Mouse (Mus musculus) cerebellum, adult 2 months (tissue): ENCODE results near the gene Csrnp1. TPM values are rescaled to one million over a fixed set of nuclear protein-coding genes. Genes with fewer than 3 reads are reported as not detected.
A peak's percentile ranks its signal among the peaks of the same experiment; 100 is the strongest.

Experiments
- DNase-seq, 2 experiments: peaks; one replicate each; pipeline ENCODE4 v3.0.0; 2021
- H3K27ac ChIP-seq: fragments of 200-500 bp; 2 replicates; pipeline ENCODE4 v1.5.1; 2012; ENCODE audit warnings: low read length, control low read depth, inconsistent platforms; ENCODE audit not compliant: insufficient read depth
- H3K27me3 ChIP-seq: fragments of 200-500 bp; 2 replicates; pipeline ENCODE4 v1.6.1; 2012; ENCODE audit warnings: inconsistent platforms, mild to moderate bottlenecking, low read length, moderate library complexity; ENCODE audit not compliant: control insufficient read depth, insufficient read depth
- H3K4me1 ChIP-seq: fragments of 200-500 bp; 2 replicates; pipeline ENCODE4 v1.6.1; 2011; ENCODE audit warnings: low read length; ENCODE audit not compliant: control insufficient read depth, insufficient read depth
- H3K4me3 ChIP-seq: fragments of 200-500 bp; replicated peaks from 2 replicates; pipeline ENCODE3; 2011; ENCODE audit warnings: mild to moderate bottlenecking, low read depth, low read length, control low read depth; ENCODE audit not compliant: insufficient read depth
- CTCF ChIP-seq: fragments of 200-500 bp; IDR thresholded peaks from 2 replicates; pipeline ENCODE4 v1.5.1; 2011; ENCODE audit warnings: low read depth, mild to moderate bottlenecking, control low read depth, low read length, moderate library complexity, borderline replicate concordance; ENCODE audit not compliant: insufficient read depth
- POLR2A ChIP-seq: fragments of 200-500 bp; IDR thresholded peaks from 2 replicates; pipeline ENCODE4 v1.6.1; 2011; ENCODE audit warnings: low read length, control low read depth, borderline replicate concordance; ENCODE audit not compliant: insufficient read depth
- WGBS: fragments of 180-500 bp; shearing (Covaris S2); methylation state at CpG from one replicate; pipeline ENCODE4 v1.1.7; 2018; 5-methylcytosine and 5-hydroxymethylcytosine counted together
- polyA plus RNA-seq: library from polyadenylated mRNA; depleted of rRNA; stranded (reverse); fragments of >200 nt; gene quantifications from 2 replicates; pipeline ENCODE4 v1.2.3, GENCODE M21; 2012

The Csrnp1 gene
- polyA plus RNA-seq, 1 experiment = 11.1 TPM

GRCm38 (mm10) chr9:119965186-119965585 is 19.3 kb downstream of the Csrnp1 start:
- no peak for DNase-seq
- Histone ChIP-seq H3K27ac (no peak overlapping the region), H3K4me1 (peaks cover 12% of the 10 kb centered on the region), H3K27me3 (no peaks in the 10 kb centered on the region), H3K4me3 (no peak overlapping the region)
- 70% methylated on average over 3 of the region's 3 CpGs for WGBS
- TF ChIP-seq POLR2A (no peak), CTCF (no peak)

- DNase-seq = no peak
- TF ChIP-seq POLR2A (no peak), CTCF (no peak)
- Histone ChIP-seq H3K4me3 (no peak overlapping the region), H3K27ac (no peak overlapping the region), H3K4me1 (peaks cover 3% of the 10 kb centered on the region; the same call in 1 of the 2 replicates), H3K27me3 (no peaks in the 10 kb centered on the region)
- 80% methylated on average over 3 of the region's 3 CpGs for WGBS
These were observed 20.3 kb downstream of the Csrnp1 start for GRCm38 (mm10) chr9:119964206-119964605.

GRCm38 (mm10) chr9:119962987-119963667 is 21.3 kb downstream of the Csrnp1 start:
- 32% methylated on average over 21 of the region's 21 CpGs for WGBS
- no peaks in the 10 kb centered on the region for H3K27me3 ChIP-seq
- H3K4me3 ChIP-seq = no peak overlapping the region
- no peaks in the 10 kb centered on the region for H3K4me1 ChIP-seq
- no peak overlapping the region for H3K27ac ChIP-seq
- peak; percentile 51 to 70 for DNase-seq
- TF ChIP-seq CTCF (peak; percentile 72), POLR2A (no peak)

- Histone ChIP-seq H3K27me3 (no peaks in the 10 kb centered on the region), H3K4me1 (no peaks in the 10 kb centered on the region), H3K4me3 (no peak overlapping the region), H3K27ac (no peak overlapping the region)
- WGBS = 77% methylated on average over 4 of the region's 4 CpGs
- no peak for DNase-seq
- TF ChIP-seq POLR2A (no peak), CTCF (no peak)
These were observed 22.2 kb downstream of the Csrnp1 start for GRCm38 (mm10) chr9:119962216-119962615.

- 88% methylated on average over 9 of the region's 9 CpGs for WGBS
- TF ChIP-seq CTCF (no peak), POLR2A (no peak)
- Histone ChIP-seq H3K27ac (no peak overlapping the region), H3K27me3 (no peaks in the 10 kb centered on the region), H3K4me1 (no peaks in the 10 kb centered on the region), H3K4me3 (no peak overlapping the region)
- no peak for DNase-seq
These were observed 25.6 kb downstream of the Csrnp1 start for GRCm38 (mm10) chr9:119958835-119959234.

- TF ChIP-seq POLR2A (no peak), CTCF (no peak)
These were observed 33.1 kb downstream of the Csrnp1 start for GRCm38 (mm10) chr9:119951388-119951787.

GRCm38 (mm10) chr9:119950434-119950833 is 34.0 kb downstream of the Csrnp1 start:
- DNase-seq = no peak
- Histone ChIP-seq H3K4me1 (no peaks in the 10 kb centered on the region), H3K4me3 (no peak overlapping the region), H3K27ac (no peak overlapping the region), H3K27me3 (no peaks in the 10 kb centered on the region)
- no peak for TF ChIP-seq POLR2A
- no peak for TF ChIP-seq CTCF
- WGBS = 25% methylated on average over 6 of the region's 6 CpGs

More at GRCm38 (mm10) chr9:119951388-119951787, 33.1 kb downstream of the Csrnp1 start:
- no peaks in the 10 kb centered on the region for H3K4me1 ChIP-seq
- no peak overlapping the region for H3K27ac ChIP-seq
- 93% methylated on average over 9 of the region's 9 CpGs for WGBS
- no peak overlapping the region for H3K4me3 ChIP-seq
- no peak for DNase-seq
- no peaks in the 10 kb centered on the region for H3K27me3 ChIP-seq

GRCm38 (mm10) chr9:119948804-119949203 is 35.7 kb downstream of the Csrnp1 start:
- H3K4me3 ChIP-seq = no peak overlapping the region
- TF ChIP-seq POLR2A (no peak), CTCF (no peak)
- DNase-seq = no peak
- no peak overlapping the region for H3K27ac ChIP-seq
- H3K27me3 ChIP-seq = no peaks in the 10 kb centered on the region
- WGBS = 45% methylated on average over 3 of the region's 3 CpGs
- no peaks in the 10 kb centered on the region for H3K4me1 ChIP-seq
